Mouse (Mus musculus): ENCODE data around the gene Cox7a1.
A peak's percentile ranks its signal among the peaks of the same experiment; 100 is the strongest.
"Not testable (repeated sequence)": the region's sequence is repeated elsewhere in the genome, so short reads cannot be mapped to it uniquely, and the experiment has no call there.

Cox7a1 gene

DNA sequence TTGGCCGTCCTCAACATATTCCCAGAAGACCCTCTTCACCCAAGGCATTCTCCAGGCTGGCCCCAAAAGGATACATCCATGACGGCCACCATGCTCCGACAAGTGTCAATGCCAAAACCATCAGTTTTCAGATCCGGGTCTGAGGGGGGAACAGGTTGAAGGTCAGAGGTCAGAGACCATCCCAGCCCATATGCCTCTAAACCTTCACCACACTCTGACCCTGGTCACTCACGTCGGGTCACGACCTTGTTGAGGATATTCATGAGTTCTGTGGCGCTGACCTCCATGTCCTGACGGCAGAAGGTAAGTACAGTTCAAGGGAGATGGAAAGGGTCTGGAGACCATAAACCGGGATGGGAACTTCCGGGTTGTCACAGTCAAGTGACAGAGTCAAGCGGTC is 8.1 kb downstream of the Cox7a1 start:
- no peak for DNase-seq (ENCODE audit: extremely low read depth, insufficient read length, low spot score)

DNA sequence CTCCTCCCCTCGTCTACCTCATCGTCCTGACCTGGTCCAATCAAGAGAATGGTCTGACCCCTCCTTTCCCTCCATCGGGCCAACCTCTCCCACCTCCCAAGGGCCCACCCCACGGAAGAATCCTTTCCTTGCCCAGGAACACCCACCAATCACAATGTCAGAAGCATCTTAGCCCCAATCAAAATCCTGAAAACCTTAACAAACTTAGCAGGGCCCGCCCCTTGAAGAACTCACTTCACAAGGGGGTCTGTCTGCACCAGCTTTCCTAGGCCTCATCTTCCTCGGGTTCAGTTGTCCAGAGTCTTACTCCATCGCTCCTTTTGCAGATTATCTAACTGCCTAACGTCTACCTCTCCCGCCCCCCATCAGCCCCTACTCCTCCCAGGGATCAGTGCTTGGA is 9.1 kb downstream of the Cox7a1 start:
- no peak for DNase-seq (ENCODE audit: extremely low read depth, insufficient read length, low spot score)

DNA sequence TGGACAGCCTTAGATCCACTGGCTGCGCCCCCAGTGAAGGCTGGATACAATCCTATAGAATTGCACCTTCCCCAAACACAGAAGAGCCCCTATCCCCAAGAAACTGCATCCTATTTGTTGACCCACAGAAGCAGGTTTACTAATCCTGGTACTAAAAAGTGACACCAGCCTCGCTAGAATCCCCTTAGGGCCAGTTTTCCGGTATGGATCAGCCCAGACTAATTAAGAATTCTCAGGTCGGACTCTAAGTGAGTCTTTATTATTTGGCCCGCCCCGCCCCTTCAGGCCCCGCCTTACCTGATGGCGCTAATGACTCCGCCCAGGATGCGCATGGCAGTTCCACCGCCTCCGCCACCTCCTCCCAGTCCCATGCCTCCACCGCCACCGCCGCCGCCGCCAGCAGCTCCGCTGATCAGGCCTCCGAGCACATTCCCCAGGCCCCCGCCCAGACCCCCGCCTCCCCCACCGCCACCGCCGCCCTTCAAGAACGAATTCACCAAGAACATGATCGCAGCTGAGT is 9.7 kb downstream of the Cox7a1 start:
- peak; percentile 66 for DNase-seq (ENCODE audit: extremely low read depth, insufficient read length, low spot score)

DNA sequence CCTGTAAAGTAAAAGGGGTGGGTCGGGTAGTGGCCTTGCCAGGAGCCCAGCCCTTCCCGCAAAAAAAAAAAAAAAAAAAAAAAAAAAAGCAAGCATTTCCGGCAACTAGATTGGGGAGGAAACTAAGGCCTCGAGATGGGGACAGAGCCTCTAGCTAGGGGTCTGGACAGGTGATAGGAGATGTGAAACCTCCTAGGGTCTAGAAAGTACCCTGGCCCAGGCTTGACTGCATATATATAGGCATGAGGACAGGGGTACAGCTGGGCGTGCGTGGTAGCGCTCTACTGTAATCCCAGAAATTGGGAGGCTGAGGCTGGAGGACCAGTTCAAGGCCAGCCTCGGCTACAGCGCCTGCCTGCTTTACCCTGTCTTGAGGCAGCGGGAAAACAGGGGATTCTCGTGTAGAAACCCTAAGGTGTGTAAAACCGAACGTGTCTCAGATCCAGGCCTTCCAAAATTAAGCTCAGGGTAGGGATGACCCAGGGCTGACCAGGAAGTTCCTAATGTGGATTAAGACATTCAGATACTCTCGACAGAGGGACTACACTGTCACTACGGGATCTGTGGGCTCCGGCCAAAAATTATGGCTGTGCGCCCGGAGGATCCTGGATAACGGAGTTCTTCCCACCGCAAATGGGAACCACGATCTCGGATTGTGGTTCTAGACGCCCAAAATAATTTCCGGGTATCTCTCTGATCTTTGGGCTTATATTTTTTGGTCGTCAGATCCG is 10.3 kb downstream of the Cox7a1 start:
- peak; percentile 37 for DNase-seq (ENCODE audit: extremely low read depth, insufficient read length, low spot score)

DNA sequence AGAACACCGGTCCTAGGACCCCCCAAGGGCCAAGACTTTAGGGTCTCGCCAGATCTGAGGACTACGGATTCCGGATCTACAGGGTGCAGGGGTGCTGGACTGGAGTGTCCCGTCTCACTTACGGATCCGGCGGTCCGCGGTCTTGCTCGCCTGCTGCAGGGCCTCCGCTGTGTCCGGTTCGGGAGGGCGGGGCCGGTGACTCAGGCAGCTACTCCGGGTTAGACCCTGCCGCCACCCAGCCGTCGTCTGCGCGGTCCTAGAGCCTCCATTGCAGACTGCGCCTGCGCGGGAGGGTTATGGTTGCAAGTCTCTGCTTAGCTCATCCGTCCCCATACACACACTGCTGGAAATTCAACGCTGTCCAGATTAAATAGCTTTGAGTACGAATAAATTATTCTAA is 10.9 kb downstream of the Cox7a1 start:
- peak; percentile 96 for DNase-seq (ENCODE audit: extremely low read depth, insufficient read length, low spot score)

DNA sequence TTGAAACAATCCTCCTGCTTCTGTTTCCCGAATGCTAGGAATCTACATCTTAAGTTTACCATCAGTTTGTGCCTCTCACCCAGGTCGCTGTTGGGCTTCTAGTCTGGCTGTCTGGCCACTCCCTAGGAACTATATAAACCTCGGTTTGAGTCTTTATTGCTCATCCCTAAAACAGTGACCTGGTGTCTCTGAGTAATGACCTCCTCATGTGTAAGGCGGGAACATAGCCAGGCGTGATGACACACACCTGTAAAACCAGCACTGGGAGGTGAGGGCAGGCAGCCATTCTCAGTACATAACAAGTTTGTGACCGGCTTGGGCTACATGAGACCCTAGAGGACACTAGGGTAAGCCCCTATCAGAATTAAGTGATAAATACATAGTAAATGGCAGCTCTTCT is 11.5 kb downstream of the Cox7a1 start:
- no peak for DNase-seq (ENCODE audit: extremely low read depth, insufficient read length, low spot score)

DNA sequence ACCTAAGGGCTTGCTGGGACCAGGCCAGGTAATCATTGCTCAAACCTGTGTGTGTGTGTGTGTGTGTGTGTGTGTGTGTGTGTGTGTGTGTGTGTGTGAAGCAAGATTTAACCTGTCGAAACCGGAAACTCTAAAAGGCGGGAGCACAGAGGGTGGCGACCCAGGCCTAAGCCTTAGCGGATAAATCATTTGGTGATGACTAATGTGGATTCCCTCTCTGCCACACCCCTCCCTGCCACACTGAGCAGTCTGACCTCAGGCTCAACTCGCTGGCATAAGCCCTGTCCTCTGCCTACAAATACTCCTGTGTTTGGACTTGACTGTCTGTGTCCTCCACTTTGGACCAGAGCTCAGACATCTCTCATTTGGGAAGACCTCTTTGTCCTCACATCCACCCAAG is 12.2 kb downstream of the Cox7a1 start:
- DNase-seq (ENCODE audit: extremely low read depth, insufficient read length, low spot score): peak; percentile 71

DNA sequence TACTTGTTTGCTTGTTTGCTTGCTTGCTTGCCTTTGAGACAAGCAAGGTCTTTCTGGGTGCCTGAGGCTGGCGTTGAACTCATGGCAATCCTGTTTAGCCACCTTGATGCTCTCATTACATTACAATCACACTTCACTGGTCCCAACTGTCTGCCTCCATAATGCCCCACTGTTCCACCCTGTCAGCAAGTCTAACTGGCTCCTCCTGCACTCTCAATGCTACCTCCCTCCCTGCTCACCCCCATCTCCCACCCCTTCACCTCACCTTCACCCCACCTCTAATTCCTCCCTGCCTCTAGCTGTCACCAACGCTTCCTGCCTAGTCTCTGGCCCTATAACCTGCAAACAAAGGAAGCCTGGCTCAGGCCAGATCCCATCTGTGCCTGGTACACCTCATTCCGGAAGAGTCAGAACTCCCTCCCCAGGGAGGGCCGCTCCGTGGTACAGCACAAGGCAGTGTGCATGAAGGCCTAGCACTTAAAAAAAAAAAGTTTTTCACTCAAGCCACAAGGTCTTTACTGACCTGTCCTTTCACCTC is 13.7 kb downstream of the Cox7a1 start:
- peak; percentile 28 for DNase-seq (ENCODE audit: extremely low read depth, insufficient read length, low spot score)

DNA sequence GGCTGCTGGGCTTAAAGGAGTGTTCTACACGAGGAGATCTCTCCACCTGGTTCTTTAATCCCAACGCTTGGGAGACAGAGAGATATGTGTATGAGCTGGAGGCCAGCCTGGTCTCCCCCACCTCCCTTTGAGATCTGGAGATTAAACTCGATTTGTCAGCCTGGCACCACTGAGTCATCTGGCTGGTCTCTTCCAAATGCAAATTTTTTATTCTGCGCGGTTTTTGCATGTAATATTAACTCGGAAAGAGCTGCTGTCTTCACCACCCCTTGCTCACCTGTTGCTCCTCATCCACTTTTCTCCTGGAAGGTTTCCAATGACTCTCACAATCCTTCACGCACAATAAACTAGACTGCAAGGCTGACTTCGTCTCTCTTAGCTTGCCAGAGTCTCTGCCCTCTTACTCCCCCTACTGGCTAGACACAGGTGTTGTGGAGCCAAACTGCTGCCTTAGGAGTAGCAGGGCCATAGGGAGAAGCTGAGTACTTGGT is 14.6 kb downstream of the Cox7a1 start, which contains the start of gene Capns1:
Capns1 (minus strand) TSS at position 331 of the 491 bp plus-strand sequence.
- peak; percentile 64 for DNase-seq (ENCODE audit: extremely low read depth, insufficient read length, low spot score)

DNA sequence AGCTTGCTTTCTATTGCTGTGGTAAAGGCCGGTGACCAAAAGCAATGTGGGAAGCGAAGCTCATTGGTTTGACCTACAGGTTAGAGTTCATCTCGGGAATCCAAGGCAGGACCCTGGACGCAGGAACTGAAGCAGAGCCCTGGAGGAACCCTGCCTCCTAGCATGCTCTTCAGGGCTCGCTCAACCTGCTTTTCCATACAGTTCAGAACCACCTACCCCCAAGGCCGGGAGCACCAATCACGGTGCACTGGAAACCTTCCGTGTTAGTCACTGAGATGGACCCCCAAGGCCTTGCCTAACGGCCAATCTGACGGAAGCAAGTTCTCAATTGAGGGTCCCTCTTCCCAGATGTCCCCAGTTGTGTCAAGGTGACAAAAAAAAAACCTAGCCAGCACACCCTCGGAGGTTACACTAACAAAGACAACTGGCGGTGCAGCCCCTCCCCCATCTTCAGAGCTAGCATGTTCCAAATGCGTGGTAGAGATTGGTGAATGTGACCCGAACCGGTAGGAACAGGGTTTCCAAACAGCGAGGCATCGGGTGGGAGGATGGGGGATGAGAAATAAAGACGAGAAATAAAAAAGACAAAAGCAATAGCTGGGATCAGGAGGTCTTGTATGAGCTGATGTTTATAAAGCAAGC is 15.7 kb downstream of the Cox7a1 start:
- DNase-seq (ENCODE audit: extremely low read depth, insufficient read length, low spot score): no peak

DNA sequence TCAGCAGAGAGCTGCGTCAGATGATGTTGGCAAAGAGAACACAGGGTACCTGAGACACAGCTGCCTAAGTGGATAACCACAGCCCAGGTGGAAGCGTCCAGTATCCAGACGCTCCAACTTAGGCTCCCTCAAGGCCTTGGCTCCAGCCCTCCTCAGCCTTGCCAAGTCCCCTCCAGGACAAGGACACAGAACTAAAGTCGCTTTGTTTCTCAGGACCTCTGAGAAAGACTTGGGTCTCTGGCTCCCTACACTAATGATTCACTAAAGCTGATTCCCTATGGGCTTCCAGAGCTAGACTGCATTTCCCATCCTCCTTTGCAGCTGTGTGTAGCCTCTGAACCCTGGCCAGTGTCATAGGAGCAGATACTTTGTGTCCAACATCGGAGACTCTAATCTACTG is 16.3 kb downstream of the Cox7a1 start:
- no peak for DNase-seq (ENCODE audit: extremely low read depth, insufficient read length, low spot score)

DNA sequence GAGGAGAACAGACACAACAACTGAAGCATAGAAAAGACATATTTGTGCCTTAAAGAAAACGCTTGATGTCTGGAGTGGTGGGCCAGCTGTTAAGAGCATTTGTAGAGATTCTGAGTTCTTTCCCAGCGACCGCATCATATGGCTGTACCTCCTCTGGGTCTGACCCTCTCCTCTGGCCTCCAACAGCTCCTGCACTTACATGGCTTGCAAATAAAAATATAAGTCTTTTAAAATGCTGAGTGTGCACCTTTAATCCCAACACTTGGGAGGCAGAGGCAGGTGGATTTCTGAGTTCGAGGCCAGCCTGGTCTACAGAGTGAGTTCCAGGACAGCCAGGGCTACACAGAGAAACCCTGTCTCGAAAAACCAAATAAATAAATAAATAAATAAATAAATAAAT is 16.7 kb downstream of the Cox7a1 start:
- not testable (repeated sequence) for DNase-seq (ENCODE audit: extremely low read depth, insufficient read length, low spot score)

DNA sequence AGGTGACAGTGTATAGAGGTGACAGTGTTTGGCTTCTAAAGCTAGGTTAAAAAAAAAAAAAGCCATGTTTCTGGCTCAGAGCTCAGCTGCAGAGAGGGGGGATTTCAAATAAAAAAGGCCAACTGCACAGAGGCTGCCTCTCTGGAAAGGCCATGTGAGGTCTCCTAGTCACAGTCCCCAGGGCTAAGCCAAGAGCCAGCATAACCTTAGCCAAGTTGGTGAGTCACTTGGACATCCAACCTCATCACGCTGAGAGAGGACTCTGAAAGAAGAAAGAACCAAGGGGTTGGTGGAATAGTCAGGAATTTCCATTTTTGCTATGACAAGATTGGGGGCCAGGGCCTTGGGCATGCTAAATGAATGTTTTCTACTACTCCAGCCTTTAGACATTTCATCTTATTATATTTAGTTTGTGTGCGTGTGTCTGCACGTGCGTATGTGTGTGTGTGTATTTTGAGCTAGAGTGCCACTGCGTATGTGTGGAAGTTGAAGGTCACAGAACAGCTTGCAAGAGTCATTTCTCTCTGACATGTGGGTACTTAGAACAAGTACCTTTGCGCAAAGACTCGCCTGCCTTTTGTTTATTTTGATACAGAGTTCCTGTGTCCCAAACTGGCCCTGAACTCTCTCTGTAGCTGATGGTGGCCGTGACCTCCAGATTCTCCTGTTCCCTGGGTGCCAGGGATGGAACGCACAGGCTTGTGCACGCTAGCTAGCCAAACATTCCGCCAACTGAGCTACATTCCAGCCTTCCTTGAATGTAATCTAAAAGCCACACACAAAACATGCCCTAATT is 19.1 kb downstream of the Cox7a1 start:
- peak; percentile 41 for DNase-seq (ENCODE audit: extremely low read depth, insufficient read length, low spot score)

DNA sequence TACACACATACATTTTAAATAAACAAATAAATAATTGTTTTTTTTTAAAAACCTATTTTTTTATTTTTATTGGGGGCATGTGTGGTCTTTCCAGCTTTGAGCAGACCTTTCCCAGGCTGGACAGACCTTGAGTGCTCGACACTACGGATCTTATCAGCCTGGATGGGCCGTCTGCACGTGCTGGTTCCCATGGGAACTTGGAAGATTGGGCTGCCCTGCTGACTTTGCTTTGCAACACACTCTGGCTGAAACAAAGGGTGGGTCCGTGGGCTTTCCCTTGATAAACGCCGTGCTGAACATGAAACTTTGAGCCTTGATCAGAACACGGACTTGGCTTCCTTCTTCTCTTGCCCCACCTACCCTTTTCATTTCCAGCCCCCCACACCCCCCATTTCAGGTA is 20.4 kb downstream of the Cox7a1 start:
- DNase-seq (ENCODE audit: extremely low read depth, insufficient read length, low spot score): no peak

DNA sequence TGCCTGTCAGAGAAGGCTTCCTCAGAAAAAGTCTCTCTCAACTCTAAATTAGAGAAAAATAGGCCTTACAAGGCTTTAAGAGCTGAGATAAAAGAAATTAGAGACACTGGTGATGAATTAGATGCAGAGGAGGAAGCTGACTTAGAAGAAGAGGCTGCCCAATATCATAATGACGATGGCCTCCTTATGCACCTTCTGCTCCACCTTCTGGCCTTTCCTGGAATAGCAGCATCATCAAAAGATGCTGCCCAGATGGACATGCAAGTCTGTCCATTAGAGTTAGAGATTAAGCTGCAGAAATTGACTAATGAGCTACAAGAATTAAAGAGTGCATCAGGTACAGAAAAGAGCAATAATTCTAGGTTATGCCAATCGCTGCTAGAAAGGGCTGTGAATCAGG is 21.4 kb downstream of the Cox7a1 start:
- no peak for DNase-seq (ENCODE audit: extremely low read depth, insufficient read length, low spot score)

DNA sequence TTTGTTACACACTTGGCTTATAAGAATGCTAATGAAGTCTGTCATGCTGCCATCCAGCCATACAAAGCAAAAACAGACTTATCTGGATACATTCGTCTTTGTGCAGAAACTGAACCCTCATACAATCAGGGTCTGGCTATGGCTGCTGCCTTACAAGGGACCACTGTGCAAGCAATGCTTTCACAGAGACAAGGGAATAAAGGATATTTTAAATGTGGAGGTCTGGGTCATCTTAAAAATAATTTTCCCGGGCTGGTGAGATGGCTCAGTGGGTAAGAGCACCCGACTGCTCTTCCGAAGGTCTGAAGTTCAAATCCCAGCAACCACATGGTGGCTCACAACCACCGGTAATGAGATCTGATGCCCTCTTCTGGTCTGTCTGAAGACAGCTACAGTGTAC is 22.4 kb downstream of the Cox7a1 start:
- DNase-seq (ENCODE audit: extremely low read depth, insufficient read length, low spot score): not testable (repeated sequence)

DNA sequence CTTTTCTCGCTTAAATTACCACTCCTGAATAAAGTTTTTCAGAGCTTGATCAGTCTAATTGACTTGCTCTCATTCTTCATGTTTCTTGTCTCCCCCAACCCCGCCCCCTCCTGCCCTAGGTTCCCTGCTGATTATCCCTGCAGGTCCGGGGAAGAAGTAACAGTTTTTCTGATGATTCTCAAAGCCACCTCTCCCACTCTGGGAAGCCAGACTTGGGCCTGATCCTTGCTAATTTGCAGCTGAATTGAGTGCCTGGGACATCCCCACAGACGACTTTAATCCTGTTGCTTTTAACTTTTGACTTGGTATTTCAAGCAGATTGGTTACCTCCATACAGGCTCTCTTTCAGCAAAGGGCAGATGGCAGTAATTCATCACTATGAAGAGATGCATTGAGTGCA is 27.1 kb downstream of the Cox7a1 start:
- no peak for DNase-seq (ENCODE audit: extremely low read depth, insufficient read length, low spot score)

DNA sequence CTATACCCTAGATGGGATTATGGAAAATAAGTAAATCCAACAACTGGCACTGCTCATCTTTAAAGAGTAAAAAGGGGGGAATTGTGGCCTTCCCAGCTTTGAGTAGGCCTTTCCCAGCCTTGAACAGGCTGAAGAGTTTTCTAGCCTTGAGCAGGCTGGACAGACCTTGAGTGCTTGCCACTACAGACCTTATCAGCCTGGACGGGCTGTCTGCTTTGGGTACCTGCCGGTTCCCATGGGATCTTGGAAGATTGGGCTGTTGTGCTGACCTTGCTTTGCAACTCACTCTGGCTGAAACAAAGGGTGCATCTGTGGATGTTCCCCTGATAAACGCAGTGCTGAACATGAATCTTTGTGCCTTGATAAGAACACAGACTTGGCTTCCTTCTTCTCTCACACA is 29.9 kb downstream of the Cox7a1 start:
- no peak for DNase-seq (ENCODE audit: extremely low read depth, insufficient read length, low spot score)

DNA sequence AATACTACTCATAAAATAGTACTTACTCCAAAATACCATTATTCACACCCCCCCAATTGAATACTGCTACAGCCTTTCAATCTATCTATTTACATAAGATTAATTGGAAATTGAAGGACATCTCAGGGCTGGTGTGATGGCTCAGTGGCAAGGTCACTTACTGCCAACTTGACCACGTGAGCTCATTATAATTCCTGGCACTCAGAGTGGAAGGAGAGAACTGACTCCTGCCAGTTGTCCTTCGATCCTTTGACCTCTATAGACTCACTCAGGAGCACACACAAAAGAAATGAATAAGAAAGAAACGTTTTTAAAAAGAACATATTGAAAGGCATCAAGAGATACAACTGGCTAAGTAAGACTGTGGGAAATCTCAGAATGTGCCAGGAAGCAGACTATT is 31.9 kb downstream of the Cox7a1 start:
- no peak for DNase-seq (ENCODE audit: extremely low read depth, insufficient read length, low spot score)

DNA sequence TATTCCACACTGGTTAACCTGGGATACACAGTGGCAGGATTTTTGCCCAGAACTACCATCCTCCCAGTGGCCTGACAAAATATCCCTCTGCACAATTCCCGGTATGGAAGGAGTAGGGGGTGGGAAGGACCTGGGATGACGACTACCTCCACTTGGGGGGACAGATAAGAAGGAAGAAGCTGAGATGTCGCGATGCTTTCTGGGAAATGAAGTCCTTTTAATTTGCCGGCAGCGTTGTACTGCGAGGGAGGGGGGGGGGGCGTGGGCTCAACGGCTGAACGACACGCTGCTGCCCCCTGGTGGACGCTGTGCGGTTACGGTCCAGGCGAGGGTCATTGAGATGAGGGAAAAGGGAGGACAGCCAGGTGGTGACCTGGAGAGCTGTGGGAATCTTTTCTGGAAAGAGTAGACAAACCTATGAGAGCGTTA is 32.8 kb downstream of the Cox7a1 start:
- DNase-seq (ENCODE audit: extremely low read depth, insufficient read length, low spot score): peak; percentile 75

DNA sequence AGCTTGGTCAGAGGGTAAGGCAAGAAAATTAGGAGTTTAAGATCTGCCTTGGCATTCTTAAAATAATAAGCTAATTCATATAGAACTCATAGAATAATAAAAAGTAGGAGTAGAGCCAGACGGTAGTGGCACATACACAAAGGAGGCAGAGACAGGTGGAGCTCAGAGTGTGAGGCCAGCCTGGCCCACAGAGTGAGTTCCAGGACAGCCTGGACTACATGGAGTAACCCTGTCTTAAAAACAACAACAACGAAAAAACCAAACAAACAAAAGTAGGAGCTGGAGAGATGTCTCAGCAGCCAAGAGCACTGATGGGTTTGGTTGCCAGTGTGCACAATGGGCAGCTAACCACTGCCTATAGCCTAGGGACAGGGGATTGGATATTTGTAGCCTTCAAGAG is 33.3 kb downstream of the Cox7a1 start:
- DNase-seq (ENCODE audit: extremely low read depth, insufficient read length, low spot score): no peak

All from 3134 (cell line).